Mouse (Mus musculus): ENCODE results near the gene 1700018B08Rik. TPM values are rescaled to one million over a fixed set of nuclear protein-coding genes. Genes with fewer than 3 reads are reported as not detected.

The 1700018B08Rik gene
- polyA plus RNA-seq (2015; fragmentation: Nextera tagmentation; extraction: Ambion mirVana) = not detected in 2 replicates

DNA sequence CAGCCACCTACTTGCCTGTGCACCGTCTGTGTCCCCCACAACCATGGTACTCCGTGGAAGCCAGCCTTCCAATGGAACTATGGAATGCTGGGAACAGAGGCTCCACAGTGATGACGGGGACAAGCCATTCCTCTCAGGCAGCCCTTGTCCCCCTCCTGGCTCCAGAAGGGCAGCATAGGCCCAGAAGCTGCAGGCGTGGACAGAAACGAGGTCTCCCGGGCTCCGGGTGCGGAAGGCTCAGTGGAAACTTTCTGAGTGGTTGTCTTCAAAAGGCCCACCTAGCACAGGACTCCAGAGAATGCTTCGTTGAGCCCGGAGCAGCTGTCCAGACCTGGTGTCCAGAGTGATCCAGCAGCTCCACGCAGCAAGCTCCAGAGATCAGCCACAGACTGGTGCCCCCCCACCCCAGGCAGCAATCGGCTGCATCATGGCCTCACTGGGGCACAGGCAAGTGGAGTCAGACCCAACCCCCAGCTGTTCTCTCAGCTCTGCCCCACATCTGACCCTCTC is at the start of gene 1700018B08Rik:
Gene 1700018B08Rik (minus strand): TSS at position 45 of the 510 bp plus-strand sequence.
- Histone ChIP-seq H3K4me3 (ENCODE audit: low read depth, low read length) (no peak within 1 kb of the TSS), H3K27me3 (replicated peaks; ENCODE audit: control insufficient read depth, insufficient read depth, low read length) (0 out of 2 replicates have a peak, but pooled peaks cover 4% of the 10 kb centered on the region), H3K4me1 (replicated peaks; ENCODE audit: control insufficient read depth, insufficient read depth, low read length) (no peaks in the 10 kb centered on the region), H3K9ac (ENCODE audit: low read depth, low read length) (no peak within 1 kb of the TSS), H3K9me3 (ENCODE audit: control insufficient read depth) (no peaks in the 10 kb centered on the region), H3K27ac (ENCODE audit: low read depth, low read length) (no peak within 1 kb of the TSS), H3K4me2 (replicated peaks; ENCODE audit: low read depth) (no peak within 1 kb of the TSS), H3K36me3 (ENCODE audit: control insufficient read depth, insufficient read depth) (no peaks in the 10 kb centered on the region)
- no peak for ATAC-seq
- no peak for TF ChIP-seq CTCF (IDR thresholded peaks at IDR 0.05; ENCODE audit: low read depth)
- WGBS = 79% methylated on average over 12 of the region's 12 CpGs

DNA sequence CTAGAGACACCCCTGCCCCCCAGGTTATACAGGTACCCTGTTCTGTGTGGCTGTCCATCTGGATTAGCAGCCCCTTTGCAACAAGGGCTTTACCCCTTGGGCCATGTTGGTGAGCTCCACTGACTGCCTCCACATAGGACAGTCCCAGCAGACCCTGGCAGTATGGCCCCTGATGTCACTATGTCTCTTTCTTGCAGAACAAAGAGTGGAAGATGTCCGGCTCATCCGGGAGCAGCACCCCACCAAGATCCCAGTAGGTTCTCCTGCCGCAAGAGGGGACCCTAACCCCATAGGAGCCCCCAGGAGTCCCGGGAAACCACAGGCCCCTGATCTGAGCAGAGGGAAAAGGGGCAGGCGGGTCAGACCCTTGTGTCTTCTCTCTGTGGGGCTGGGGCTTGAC is 49.2 kb upstream of the 1700018B08Rik start:
- 92% methylated on average over 5 of the region's 5 CpGs for WGBS
- Histone ChIP-seq H3K36me3 (ENCODE audit: control insufficient read depth, insufficient read depth) (peaks cover 45% of the 10 kb centered on the region), H3K4me3 (ENCODE audit: low read depth, low read length) (no peak overlapping the region), H3K9ac (ENCODE audit: low read depth, low read length) (no peak overlapping the region), H3K27ac (ENCODE audit: low read depth, low read length) (no peak overlapping the region), H3K4me1 (replicated peaks; ENCODE audit: control insufficient read depth, insufficient read depth, low read length) (peaks cover 14% of the 10 kb centered on the region), H3K4me2 (replicated peaks; ENCODE audit: low read depth) (no peak overlapping the region), H3K27me3 (replicated peaks; ENCODE audit: control insufficient read depth, insufficient read depth, low read length) (no peaks in the 10 kb centered on the region), H3K9me3 (ENCODE audit: control insufficient read depth) (no peaks in the 10 kb centered on the region)
- no peak for TF ChIP-seq CTCF (IDR thresholded peaks at IDR 0.05; ENCODE audit: low read depth)
- ATAC-seq = no peak

DNA sequence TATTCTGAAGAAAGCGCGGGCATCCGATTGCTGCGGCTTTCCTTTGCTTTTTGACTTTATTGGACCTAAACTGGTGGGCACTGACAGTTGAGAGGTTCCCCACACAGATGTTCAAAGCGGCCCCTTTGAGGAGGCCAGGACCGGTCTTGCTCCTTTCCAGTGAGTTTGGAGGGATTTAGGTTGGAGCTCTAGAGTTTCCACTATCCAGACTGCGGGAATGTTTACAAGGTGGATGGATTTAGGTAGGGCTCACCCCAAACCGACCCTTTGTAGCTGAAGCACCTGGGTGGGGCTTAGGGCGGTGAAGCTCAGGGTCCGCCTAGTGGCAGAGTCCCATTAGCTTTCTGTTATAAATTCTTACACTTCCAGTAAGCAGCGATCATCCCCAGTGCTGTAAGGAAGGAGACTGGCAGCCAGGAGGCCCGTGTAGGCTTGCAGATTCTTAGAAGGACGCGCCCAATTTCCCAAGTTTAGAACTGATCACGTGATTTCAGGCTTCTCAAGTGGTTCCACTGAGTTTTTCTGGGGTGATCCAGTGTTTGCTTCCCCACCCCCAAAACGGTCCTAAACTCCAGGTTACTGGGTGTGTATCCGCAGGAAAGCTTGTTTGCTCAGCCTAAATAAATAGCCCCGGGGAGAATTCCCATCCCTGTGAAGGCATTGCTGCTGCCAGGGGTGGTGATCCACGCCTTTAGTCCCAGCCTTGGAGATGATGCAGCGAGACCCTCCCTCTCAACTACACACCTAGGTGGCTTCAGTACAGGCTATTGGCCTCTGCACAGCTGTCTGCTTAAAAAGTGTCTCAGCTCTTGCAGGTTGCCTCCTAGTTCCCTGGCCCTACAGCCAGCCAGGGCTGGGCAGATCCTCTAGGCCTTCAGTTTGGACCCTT is 47.3 kb upstream of the 1700018B08Rik start:
- peak overlapping the region; percentile 84 for H3K4me3 ChIP-seq (ENCODE audit: low read depth, low read length)
- ATAC-seq = peak; percentile 30
- no peaks in the 10 kb centered on the region for H3K27me3 ChIP-seq (replicated peaks; ENCODE audit: control insufficient read depth, insufficient read depth, low read length)
- H3K4me2 ChIP-seq (replicated peaks; ENCODE audit: low read depth) = peak overlapping the region; percentile 73
- H3K4me1 ChIP-seq (replicated peaks; ENCODE audit: control insufficient read depth, insufficient read depth, low read length) = peaks cover 14% of the 10 kb centered on the region
- H3K9me3 ChIP-seq (ENCODE audit: control insufficient read depth) = no peaks in the 10 kb centered on the region
- H3K9ac ChIP-seq (ENCODE audit: low read depth, low read length) = peak overlapping the region; percentile 86
- peaks cover 31% of the 10 kb centered on the region for H3K36me3 ChIP-seq (ENCODE audit: control insufficient read depth, insufficient read depth)
- H3K27ac ChIP-seq (ENCODE audit: low read depth, low read length) = peak overlapping the region; percentile 84
- peak; percentile 71 for TF ChIP-seq CTCF (IDR thresholded peaks at IDR 0.05; ENCODE audit: low read depth)
- whole genome bisulfite sequencing = 7% methylated on average over 20 of the region's 20 CpGs

- Histone ChIP-seq H3K4me2 (replicated peaks; ENCODE audit: low read depth) (peak within 1 kb of the TSS; percentile 73), H3K27ac (ENCODE audit: low read depth, low read length) (peak within 1 kb of the TSS; percentile 84), H3K36me3 (ENCODE audit: control insufficient read depth, insufficient read depth) (peaks cover 22% of the 10 kb centered on the region), H3K4me1 (replicated peaks; ENCODE audit: control insufficient read depth, insufficient read depth, low read length) (peaks cover 14% of the 10 kb centered on the region), H3K4me3 (ENCODE audit: low read depth, low read length) (peak within 1 kb of the TSS; percentile 84), H3K27me3 (replicated peaks; ENCODE audit: control insufficient read depth, insufficient read depth, low read length) (no peaks in the 10 kb centered on the region), H3K9me3 (ENCODE audit: control insufficient read depth) (no peaks in the 10 kb centered on the region), H3K9ac (ENCODE audit: low read depth, low read length) (peak within 1 kb of the TSS; percentile 86)
- peak; percentile 11; the same call in 1 of the 2 replicates for TF ChIP-seq CTCF (IDR thresholded peaks at IDR 0.05; ENCODE audit: low read depth)
- under 1% methylated on average over 92 of the region's 94 CpGs for WGBS
- ATAC-seq = peak; percentile 88
Measured at GRCm38 (mm10) chr8:121590203-121591177, 46.4 kb upstream of the 1700018B08Rik start, which contains the start of gene Map1lc3b. TSS of gene Map1lc3b (plus strand) at chr8:121590361.

DNA sequence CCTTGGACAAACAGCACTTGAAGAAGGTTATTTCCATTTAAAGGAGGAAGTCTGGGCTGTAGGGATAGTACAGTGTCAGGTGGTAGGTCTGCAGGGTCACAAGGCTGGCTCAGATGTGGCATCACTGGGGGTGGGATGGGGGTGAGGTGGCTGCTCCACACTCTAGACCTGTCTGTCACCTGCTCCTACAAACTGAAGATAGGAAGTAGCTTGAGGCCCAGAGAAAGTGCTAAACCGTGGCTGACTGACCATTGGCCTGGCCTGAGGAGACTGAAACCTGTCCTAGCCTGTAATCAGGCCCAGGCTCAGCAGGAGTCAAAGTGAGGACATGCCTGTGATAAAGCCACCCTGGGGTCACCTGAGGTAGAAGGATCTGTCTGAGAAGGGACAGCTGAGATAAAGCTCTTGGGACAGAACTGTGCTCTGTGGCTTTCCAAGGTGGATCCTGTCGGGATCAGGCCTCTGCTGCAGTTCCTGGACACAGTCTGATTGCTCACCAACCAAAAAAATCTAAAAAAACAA is 45.1 kb upstream of the 1700018B08Rik start:
- H3K9me3 ChIP-seq (ENCODE audit: control insufficient read depth) = no peaks in the 10 kb centered on the region
- peaks cover 14% of the 10 kb centered on the region for H3K4me1 ChIP-seq (replicated peaks; ENCODE audit: control insufficient read depth, insufficient read depth, low read length)
- H3K4me2 ChIP-seq (replicated peaks; ENCODE audit: low read depth) = 0 out of 2 replicates have a peak overlapping the region, but pooled peaks have one; percentile 73
- H3K36me3 ChIP-seq (ENCODE audit: control insufficient read depth, insufficient read depth) = peaks cover 12% of the 10 kb centered on the region
- H3K4me3 ChIP-seq (ENCODE audit: low read depth, low read length) = no peak overlapping the region
- H3K27me3 ChIP-seq (replicated peaks; ENCODE audit: control insufficient read depth, insufficient read depth, low read length) = no peaks in the 10 kb centered on the region
- no peak for ATAC-seq
- H3K9ac ChIP-seq (ENCODE audit: low read depth, low read length) = no peak overlapping the region
- WGBS = 34% methylated on average over 2 of the region's 2 CpGs
- no peak overlapping the region for H3K27ac ChIP-seq (ENCODE audit: low read depth, low read length)
- TF ChIP-seq CTCF (IDR thresholded peaks at IDR 0.05; ENCODE audit: low read depth) = no peak
